Mouse (Mus musculus): ENCODE measurements around the gene Tspan15.

DNA sequence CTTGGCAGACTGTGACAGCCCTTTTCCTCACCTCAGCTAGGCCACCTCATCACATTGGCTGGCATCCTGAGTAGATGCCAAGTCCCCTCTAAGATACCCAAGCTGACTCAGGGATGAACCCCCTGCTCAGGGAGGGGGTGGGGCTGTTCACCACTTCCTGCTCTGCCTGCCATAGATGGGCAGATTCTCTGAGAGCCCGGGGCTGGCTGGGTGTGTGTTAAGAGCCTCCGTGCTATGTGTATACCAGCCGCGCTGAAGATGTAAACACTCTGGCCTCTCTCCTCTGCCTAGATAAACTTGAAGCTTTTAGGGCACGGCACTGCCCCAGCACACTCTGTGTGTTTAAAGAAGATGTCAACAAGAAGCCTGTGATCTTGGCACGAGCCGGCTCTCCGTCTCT, 16.8 kb upstream of the Tspan15 start:
- no peak for TF ChIP-seq CTCF (IDR thresholded peaks at IDR 0.05; ENCODE audit: control insufficient read depth, insufficient read depth, insufficient replicate concordance, low read depth, low read length)
- TF ChIP-seq POLR2A (IDR thresholded peaks at IDR 0.05; ENCODE audit: control insufficient read depth, low read depth, low read length): no peak
